Mouse (Mus musculus) ovary, postnatal 10 days (tissue): Measurements from ENCODE around the gene Cdc16.
"Not testable (repeated sequence)": the region's sequence is repeated elsewhere in the genome, so short reads cannot be mapped to it uniquely, and the experiment has no call there.

Source experiments
- DNase-seq: peaks from one replicate; pipeline ENCODE4 v3.0.0; 2022; ENCODE audit warnings: low spot score

Cdc16 gene

DNA sequence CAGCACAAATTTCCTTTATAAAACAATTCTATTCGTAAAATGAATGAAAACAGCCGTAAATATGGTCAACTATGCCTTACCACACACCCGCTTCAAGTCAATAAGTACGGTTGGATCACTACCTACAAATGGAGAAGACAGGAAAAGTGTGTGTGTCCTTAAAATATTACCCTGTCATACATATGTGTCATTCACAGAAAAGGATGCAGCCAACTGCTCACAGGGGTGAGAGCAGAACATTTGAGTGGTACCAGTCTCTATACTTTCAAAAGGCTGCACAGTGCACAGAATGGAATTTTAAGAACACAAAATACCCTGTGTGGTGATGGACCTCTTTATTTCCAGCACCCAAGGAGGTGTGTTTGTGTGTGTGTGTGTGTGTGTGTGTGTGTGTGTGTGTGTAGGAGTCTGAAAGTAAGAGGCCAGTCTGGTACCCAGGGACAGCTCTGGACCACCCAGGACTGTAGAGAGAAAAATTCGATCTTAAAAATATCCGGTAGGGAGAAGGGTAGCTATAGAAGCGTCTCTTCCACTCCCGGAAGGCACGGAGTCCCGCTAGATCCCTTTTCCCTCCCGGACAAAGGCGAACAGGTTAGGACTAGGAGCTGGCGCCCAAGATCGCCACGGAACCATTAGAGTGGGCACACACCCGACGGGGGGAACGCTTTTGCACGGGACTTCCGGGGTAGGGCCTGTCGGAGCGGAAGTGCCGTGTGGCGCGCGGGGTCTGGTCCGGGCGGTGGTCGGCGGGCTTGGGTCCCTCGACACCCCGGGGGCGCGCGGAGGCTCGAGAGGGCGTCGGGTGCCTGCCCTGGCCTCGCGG, at the start of gene Cdc16:
Gene Cdc16, plus strand, starts transcription at position 695 of the 823 bp plus-strand sequence.
- peak; percentile 89 for DNase-seq

DNA sequence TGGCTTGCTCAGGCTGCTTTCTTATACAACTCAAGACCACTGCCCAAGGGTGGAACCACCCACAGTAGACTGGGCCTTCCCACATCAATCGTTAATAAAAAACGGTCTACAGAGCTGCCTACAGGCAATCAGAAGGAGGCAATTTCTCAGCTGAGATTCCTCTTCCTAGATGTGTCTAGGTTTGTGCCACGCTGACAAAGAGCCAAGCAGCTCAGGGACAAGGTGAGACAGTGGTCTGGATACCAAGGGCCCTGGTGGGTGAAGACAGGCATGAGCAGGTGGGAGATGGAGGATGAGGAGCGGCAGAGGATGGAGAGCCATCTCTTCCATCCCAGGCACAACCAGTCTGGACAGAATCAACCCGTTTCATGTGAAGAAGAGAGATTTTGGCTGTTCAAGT, 49.0 kb upstream of the Cdc16 start:
- DNase-seq, result no peak

DNA sequence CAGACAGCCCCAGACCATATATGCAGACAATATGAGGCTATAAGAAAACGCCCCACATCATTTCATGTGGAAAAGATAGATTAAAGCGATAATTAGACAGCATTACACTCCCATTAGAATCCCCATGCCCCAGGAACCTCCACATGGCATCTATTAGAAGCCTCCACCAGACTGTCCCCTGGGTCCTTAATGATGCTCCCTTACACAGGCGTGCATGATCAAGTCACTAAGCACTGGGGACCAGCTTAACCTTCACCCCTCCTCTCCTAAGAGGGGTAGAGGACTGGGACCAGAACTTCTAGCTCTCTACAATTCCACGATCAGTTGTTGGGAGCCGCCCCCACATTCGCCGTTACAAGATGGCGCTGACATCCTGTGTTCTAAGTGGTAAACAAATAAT, 38.5 kb upstream of the Cdc16 start:
- DNase-seq, result no peak

DNA sequence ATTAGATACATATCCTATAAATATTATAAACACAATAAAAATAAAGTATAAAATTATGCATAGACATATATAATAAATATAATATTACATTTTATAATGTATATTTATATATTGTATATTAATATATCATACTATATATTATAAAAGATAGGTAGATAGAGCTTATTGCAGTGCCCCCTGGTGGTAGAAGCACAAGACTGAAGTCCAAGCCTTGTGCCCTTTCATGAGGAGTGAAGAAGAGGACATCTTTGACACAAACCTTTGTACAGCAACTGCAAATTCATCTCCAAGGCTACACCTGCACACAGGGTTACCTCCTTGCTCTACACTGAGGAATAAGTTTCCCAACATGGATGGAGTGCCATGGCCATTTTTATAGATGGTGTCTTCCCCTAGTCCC, 31.8 kb upstream of the Cdc16 start:
- DNase-seq, result no peak

DNA sequence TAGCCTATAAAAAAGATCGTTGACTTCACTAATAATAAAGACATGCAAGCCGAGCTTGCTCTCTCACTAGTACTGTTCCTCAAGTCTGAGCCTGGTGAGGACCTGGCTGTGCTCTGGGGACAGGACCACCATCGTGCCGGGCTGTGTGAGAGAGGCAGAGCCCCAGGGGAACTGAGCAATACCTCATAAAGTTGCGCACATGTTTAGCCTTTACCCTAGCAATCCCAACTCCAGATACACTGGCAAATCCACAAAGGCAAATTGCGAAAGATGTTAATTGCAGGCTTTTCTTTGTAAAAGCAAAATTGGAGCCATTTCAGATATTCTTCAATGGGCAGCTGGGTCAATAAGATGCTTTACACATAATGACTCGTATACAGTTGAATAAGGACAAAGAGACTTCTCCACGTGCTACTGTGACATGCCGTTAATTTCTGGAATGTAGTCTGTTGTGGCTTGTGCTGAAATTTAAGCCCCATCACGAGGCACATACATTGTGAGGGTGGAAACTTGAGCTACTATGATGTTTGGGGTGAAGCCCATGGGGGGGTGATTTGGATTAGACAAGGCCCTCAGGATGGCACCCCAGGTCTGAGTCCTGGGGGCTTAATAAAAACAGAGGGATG, 29.9 kb upstream of the Cdc16 start:
- DNase-seq, result no peak

DNA sequence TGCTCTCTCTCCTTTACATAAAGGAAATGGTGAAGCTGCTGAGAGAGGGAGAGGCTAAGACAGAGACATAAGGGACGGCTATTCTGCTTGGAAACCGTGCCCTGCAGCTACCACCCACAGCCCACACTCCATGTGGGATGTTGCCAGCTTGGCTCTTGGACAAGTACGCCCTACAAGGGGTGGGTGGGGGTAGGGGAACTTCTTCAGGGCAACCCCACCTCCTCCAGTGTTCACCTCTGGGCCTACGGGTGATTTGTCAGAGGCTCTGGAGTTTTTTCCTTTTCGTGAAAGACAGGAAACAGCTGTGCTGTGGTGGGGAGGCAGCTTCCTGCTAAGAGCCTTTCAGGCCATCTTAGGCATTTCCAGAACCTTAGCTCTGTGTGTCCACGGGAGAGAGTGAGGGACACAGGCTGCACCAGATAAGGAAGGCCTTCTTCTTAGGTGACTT, 17.1 kb upstream of the Cdc16 start:
- no peak for DNase-seq

DNA sequence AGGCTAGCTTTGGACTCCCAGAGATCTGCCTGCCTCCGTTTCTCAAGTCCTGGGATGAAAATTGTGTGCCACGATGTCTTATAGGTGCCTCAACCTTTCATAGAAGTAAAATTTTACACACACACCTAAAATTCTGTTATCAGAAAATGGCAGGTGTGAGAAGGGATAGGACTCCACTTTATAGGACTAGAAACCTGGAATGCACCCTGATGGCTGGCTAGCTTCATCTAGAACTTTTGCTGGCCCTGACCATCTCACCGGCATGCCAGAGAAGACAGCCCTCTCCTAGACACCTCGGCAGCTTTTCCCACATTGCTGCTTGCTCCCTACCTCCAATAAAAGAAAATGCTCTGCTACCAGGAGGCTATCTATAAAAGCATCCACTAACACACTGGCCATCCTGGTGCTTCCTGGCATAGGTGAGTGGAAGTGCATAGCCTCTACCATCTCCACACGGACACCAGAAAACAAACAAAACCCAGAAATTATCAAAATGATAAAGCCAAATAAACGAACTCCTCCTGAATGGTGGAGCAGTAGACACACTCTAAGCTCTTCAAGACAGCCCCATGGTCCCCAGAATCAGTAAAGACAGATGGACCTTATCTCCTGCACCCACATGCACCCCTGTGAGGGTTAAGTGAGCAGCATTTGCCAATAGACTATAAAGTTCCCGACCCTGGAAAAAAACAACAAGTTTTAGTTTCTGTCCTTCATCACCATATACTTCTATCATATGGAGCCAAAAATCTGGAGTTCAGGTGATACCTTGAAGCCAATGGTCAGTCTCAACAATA, 16.5 kb upstream of the Cdc16 start:
- DNase-seq, result no peak

DNA sequence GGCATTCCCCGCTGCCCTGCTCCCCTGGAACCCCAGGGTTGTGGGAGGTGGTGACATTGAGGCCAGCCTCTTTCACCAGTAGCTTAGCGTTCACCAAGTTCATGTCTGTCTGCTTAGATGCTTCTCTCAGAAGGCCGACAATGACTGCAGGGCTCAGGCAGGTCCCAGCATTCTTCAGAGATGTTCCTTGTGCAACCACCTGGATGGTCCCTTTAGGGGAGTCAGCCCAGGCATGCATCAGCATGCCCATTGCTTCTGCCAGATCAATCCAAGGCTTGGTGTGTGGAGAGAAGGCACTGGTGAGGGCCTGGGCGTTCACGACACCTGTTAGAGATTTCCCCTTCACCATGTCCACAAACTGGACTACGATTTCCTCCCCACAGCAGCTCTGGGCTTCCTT, 11.3 kb upstream of the Cdc16 start:
- not testable (repeated sequence) for DNase-seq

DNA sequence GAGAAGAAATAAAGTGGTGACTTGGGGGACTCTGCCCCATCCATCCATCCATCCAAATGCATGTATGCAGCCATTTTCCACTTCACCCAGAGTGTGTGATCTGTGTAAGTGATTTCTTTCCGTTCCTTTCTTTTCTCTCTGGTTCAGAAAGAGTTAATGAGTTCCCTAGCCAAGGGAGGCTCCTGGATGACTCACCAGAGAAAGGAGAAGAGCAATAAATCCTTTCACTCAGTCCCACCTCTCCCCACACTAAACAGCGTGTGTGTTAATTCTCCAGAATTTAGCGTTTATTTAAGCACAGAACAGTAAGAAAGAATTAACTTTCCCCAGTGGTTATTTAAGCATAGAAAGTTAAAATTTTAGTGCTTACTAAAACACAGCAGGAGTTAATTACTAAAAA, 9.8 kb upstream of the Cdc16 start:
- DNase-seq, result no peak

DNA sequence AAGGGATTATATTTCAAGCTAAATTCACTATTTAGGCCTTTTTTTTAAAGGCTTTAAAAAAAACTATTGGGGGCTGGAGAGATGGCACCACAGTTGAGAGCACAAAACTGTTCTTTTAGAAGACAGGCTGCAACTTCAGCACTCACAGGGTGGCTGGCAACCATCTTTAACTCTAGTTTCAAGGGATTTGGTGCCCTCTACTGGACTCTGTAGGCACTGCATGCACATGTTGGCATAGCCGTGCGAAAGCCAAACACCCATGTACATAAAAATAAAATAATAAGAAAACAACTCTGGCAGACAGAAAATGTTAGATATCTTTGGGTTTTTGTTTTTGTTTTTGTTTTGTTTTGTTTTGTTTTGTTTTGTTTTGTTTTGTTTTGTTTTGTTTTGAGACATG, 3.8 kb upstream of the Cdc16 start:
- DNase-seq, result peak; percentile 59

DNA sequence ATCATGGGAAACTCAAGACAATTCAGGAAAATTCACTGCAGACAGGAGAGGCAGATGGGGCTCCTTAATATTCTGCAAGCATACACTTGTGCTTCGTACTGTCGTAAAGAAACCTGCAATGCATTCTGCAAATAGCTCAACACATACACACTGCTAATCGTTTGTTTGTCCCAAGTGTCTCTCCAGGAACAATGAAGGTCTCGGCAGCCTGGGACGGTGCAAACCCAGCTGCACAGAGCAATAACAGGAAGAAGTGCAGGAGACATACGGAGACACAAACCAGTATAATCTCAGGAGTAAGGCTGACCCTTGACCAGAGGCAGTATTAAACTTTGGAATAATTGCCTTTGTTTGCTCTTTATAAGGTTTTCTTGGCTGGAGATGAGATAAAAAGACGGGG, 996 bp upstream of the Cdc16 start:
- DNase-seq, result no peak

DNA sequence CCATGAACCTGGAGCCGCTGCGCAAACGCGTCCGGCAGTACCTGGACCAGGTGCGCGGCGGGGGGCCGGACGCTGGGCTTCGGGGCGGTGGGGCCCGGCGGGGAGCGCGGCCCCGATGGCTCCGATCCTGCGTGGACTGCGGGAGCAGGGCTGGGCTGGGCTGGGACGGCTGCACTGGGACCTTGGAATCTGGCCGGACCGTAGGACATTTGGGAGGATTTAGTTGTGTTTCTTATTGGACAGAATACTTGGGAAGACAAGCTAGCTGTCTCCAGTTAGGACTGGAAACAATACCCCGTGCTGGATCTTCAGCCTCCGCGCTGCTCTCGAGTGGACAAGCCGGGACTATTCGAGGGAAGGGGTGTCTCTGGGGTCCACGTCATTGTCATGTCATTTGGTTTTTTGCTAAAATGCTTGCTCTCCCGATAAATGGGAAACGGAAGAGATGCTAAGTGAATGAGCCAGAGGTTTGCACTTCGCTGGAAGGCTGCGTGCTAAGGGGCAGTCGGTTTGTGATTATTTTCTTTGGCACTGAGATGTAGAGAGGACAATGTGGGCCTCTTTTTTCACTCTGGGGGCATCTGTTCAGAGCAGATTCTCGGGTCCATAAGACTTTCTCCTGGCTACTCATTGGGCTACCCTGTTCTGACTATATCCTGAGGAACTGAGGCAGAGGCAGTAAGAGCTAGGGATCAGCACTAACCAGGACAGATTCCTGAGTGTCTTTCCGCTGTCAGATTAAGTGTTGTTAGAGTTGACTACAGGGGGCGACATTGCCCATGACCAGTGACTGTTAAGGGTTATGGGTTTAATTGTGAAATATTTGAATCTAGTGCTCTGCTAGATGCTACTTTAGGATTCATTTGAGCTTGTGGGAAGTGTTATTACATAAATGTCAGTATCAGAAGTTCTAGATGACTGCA, 590 bp downstream of the Cdc16 start:
- DNase-seq, result no peak

DNA sequence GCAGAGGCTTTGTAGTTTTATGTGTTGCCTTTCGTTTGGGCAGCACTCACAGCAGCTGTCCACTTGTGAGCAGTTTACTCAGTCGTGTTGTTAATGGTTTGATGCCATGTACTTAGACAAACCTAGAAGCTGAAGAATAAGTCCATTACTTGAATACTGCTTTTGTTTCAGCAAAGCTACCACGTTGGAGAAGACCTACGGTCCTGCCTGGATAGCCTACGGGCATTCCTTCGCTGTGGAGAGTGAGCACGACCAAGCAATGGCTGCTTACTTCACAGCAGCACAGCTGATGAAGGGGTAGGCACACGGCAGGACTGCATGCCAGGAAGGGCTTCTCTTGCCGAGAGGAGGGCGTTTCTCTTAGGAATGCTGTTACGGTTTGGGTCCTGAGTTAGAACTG, 11.7 kb downstream of the Cdc16 start:
- no peak for DNase-seq

DNA sequence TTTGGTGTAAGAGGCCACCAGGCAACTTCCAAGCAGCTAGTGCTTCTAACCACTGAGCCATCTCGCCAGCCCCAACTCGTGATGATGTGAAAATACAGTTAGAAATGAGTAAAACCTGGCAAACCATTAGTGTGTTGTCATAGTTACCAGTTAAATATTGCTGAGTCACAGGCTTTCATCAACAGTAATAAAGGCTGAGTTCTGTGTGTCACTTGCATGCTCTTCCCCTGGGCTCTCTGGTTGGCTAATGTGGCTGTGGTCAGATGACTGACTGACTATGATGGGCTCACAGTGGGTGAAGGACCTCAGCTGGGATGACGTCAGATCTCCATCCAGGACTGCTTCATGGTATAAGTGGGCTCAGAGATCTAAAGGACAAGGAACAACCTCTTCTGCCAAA, 23.1 kb downstream of the Cdc16 start:
- DNase-seq, result no peak

DNA sequence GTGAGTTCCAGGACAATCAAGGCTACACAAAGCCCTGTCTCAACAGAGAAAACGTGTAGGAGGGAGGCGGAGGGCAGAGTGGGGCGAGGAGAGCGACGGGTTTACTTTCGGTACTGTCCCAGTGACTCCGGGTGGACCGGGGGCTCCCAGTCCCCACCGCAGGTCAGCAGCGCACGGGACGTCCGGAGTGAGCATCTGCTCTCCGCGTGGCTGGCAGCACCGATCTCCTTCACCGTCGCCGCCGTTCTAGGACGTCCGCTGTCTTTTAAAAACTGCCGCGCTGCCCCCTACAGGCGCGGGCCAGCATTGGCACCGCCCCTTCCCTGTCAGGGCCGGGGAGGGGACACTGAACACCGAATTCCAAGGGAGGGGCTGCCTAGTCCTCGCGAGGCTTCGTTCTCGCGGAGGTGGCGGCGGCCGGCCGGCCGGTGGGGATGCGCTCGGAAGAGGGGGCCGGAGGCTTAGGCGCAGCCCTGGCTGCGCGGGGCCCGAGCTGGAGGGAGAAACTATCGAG, 27.8 kb downstream of the Cdc16 start, which contains the start of gene Upf3a:
Gene Upf3a, plus strand, starts transcription at position 366 of the 514 bp plus-strand sequence.
- DNase-seq, result peak; percentile 82

DNA sequence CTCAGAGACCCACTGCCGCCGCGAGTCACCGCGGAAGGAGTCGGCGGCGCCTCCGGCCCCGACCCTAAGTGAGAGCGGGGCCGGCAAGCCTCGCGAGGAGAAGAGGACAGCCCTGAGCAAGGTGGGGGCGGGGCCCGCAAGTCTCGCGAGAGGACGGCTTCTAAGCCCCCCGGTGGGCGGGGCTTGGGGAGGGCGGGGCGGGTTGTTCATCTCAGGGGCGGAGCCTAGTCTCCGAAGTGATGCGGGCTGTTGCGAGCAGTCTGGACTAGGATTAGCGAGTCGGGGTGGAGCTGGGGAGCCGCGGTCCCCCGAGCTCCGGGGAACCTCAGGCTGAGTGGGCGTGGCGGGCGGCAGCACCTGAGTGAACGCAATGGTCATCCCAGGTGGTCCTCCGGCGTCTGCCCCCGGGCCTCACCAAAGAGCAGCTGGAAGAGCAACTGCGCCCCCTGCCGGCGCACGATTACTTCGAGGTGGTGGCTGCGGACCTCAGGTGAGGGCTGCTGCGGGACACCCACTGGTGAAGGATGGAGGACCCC, 28.4 kb downstream of the Cdc16 start:
- peak; percentile 95 for DNase-seq

DNA sequence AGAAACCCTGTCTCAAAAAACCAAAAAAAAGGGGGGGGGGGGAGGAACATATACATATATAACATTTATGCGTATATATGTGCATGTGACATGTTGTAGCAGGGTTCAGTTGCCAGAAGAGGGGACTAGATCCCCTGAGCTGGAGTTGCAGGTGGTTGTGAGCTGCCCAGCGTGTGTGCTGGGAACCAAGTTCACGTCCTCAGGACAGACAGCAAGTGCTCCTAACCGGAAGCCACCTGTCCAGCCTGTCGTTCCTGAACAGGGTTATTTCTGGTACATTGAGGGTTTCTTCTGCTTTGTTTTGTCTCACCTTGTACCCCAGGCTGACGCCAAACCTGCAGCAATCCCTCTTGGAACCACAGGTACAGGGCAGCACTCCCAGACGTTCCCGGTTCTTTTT, 32.1 kb downstream of the Cdc16 start:
- no peak for DNase-seq

DNA sequence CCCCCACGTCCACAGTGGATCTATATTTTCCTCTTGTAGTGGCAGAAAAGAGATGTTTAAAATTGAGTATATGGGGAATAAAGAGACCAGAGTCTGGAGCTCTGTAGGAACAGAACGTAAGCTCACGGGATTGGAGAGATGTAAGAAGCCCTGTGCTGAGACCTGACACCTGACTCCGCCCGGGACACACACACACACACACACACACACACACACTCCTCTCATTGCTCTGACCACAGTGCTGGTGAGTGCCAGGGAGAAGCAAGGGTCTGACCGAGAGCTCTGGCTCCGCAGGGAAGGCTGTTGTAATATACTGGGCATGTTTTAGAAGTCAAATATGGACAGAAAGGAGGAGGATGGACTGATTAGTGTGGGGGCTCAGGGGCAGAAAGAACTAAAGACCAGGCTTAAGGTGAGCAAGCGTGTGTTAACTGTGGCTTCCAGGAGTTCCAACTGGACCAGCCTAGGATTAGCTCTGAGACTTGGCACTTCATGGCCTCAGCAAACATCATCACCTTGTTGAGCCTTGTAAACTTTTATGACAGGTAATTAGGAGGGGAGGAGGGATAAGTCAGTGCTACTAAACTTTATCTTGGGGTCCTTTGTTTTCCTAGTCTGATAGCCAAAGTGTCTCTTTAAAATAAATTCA, 35.7 kb downstream of the Cdc16 start:
- DNase-seq, result no peak

DNA sequence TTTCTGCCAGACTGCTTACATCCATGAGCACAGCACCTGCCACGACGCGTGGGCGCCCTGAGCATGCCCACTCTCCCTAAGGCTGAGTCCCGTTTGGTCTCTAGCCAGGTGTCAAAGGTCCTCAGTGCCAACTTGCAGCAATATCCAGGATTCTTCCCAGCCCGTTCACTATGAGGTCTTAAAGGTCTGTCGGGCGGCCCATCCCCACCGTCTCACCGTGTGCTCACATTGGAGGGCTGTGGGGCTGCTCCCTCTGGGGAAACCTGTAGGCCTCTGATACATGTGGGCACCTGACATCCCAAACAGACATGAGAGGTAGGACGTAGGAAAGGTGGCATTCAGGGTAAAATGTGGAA, 36.2 kb downstream of the Cdc16 start:
- DNase-seq, result no peak

DNA sequence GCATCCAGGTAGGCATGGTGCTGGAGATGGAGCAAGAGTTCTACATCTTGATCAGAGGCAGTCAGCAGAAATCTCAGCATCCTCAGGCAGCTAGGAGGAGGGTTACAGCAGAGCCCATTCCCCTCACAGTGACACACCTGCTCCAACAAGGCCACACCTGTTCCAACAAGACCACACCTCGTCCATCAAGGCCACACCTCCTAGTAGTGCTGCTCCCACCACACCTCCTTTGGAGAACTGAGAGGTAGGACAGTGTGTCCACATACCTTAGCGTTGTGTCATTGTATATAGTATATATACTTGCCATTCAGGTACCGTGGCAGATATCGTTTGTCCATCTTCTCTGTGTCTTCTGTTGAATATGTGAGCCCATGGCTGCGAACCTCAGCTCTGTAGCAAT, 40.2 kb downstream of the Cdc16 start:
- DNase-seq, result no peak

DNA sequence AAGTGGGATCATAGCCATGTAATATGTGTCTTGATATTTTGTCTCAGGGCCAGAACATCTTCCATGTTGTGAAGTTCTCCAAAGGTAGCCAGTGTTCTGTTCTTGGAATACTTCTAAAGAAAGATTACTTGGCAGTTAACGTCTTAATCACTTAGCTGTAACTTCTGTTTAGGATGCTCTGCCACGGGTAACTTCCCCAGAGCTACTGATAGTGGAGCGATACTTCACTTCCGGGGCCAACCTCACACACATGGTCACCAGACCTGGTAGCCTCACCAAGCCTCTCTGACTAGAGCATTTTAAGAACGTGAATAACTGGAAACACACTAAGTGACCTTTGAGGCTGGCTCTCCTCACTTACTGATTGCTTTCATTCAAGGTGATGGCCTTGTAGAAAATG, 42.1 kb downstream of the Cdc16 start:
- DNase-seq, result no peak
